Mouse (Mus musculus) skeletal muscle tissue, adult 2 months (tissue): ENCODE results near the gene Rsu1.

Experiments used
- DNase-seq: peaks from one replicate; pipeline ENCODE4 v3.0.0-alpha.2; 2012; ENCODE audit warnings: low read depth, low spot score

Rsu1 gene

DNA sequence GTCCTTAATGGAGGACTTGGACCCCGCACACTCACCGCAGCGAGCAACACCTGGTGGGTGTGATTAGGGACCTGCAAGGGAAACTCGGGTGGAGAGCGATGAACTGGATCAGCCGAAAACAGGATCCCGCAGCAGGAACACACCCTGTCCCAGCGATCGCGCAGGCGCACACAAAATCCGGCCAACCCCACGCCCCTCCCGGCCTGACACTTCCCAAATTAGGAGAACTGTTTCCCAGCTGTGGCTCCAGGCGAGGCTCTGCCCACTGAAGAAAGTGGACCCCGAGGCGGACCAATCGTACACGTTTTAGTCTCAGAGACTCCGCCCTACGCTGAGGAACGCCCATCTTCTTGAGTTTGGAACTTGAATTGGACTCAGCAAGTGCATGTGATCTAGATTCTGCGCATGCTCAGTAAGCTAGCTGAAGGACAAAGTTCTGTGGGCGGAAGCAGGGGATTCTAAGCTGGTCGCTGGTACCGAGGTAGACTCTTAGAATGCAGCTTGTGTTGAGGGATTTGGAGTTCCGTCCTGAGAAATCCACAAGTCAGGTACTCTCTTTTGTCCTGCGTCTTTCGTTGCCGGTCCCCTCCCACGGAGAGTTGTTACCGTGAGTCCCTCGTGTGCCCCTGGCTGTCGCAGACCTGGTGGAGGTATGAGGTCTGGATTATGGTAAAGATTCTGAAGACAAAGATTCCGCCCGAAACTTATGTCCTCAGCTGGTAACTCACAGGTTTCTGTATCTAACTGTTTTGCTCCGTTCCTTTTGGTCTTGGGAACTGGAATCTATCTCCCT, at the start of gene Rsu1:
Gene Rsu1, minus strand, starts transcription at position 251 of the 793 bp plus-strand sequence.
- DNase-seq, result peak; percentile 99

DNA sequence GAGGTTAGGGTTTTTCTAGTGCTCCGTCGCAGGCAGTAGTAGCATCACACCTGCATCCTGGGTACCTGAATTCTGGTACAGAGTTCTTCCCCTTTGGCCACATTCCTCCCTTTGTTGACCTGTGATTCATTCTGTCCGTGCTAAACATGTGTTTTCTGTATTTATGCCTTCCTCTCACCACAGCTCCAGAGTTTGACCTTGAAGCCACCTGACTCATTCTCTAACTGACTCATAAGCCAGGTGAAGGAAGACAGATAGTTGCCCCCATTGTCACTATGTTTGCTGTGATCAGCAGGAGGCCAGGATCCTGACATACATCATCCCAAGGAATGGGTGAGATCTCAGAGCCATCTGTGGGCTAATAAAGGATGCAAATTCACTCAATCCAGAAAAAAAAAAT, 32.2 kb upstream of the Rsu1 start:
- DNase-seq, result no peak

DNA sequence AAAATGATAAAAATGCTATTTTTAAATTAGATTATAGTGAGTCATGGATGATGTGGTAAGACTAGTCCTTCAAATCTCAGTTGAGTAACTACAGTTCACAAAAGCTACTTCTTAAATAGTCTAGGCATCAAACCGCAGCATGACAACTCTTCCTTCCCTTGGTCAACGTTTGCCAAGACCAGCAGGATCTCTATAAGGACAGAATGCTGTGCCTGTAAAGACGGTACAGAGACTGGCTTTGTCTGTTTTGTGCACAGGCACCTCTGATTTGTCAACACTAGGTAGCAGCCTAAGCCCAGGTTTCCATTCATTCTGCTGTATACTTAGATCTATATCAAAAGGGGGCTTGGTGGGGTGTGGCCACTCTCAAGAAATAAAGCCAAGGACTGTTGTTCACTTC, 27.8 kb upstream of the Rsu1 start:
- DNase-seq, result no peak

DNA sequence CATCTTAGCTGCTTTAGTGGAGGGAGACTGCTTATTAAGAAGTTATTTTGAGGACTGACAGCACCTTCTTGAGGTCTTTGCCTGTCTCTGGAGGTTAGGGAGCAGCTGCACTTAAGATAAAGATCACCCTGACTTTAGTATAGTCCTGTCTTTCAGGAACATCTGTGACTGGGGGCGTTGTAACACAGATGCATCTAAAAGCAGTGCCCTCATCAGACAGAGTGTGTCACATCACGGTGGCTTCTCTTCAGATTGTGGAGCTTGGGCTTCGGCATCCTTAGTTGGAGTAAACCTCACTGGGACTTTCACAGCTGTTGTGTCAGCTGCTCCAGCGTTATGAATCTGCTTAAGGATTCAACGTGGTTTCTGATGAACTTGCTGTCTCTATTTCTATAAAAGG, 26.5 kb upstream of the Rsu1 start:
- no peak for DNase-seq

- peak; percentile 13 for DNase-seq
These were observed 19.4 kb upstream of the Rsu1 start for GRCm38 (mm10) chr2:13290661-13291060.

DNA sequence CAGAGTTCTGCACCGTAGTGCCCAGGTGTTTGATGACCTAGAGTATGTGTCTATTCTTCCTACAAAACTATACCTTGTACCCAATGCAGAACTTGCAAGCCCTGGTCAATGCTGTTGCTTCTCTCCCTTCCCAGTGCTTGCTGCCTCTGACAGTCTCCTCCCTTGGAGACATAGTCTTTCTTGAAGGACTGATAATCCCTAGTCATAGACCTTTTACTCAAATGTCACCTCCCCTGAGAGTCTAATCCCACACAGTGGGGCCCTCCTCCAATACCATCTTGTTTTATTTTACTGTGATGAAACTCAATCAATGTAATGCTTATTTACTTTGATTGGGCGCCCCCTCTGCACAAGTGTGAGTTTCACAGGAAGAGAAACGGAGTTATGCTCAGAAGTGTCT, 18.9 kb upstream of the Rsu1 start:
- DNase-seq, result no peak

DNA sequence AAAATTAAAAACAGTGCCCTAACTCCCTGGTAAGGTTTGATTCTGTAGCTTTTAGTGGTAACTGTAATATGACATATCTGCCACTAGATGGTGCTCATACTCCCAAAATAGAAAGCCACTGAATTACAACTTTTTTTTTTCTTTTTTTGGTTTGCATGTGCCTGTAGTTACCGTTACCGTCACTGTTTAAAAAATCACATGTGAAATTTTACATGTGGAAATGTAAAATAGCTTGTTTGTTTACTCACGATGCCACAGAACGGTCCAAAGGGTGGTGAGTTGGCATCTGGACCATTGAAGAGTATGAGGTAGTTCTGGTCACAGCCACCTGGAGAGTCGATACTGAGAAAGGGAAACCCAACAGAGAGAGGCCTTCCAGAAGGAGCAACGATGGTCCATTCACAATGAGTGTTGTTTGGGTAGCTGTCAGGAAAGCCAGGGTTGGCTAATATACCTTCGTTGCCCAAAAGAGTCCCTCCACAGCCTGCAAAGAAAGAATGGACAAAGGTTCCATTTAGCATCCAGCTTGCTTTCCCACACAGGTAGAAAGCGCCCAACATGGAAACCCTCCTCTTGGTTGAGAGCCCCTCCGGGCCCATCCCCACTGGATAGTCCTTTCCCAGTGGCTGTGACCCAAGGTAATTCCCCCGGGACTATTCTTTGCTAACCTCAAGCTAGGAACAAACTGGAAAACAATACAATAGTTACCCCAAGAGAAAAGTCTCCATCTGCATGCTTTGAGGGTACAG, 7.1 kb upstream of the Rsu1 start:
- DNase-seq, result no peak

GRCm38 (mm10) chr2:13275874-13276273, 4.7 kb upstream of the Rsu1 start:
- DNase-seq, result no peak

GRCm38 (mm10) chr2:13270736-13271135, 479 bp downstream of the Rsu1 start:
- peak; percentile 19 for DNase-seq

DNA sequence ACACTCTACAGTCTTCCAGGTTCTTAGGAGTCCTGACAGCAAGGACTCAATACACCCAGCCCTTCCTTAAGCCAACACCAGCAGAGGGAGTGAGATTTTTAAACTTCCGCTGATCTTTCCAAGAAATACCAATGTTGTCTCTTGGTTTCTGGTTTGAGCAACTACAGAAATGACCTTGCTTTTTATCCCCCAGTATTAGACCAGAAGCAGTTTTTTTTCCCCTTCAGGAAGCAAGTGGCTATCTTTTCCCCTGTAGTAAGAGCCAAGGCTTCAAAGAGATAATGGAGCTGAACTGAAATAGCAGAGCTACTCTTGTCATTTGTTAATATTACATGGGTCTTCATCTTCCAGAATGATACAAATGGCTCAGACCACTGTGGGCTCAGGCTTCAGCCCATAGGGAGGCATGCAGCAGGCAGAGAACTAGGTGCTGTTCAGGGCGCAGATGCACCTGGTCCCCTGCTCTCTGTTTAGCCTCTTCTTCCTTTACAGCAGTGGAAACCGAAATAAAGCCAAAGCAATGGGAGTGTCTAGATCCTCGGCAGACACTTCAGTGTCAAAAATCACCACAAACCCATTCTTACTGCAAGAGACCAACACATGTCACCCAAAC, 2.4 kb downstream of the Rsu1 start:
- DNase-seq, result no peak

DNA sequence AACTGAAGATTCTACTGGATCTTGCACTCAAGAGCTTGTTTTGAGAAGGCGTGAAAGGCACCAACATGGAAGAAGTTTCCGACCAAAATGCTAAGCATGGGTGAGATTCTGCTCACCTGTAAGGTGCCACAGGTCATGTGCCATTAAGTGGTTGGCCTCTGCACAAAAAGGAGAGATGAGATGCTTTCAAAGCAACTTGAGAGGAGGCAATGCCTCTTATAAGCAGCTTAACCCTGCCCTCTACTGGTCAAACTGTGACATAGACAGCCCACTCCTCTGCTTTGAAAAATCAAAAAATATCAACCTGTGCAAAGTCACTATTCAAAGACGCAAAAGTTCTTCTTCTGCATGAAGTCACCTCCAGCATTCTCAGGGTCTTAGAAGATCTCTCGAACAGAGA, 6.3 kb downstream of the Rsu1 start:
- peak; percentile 7 for DNase-seq

- DNase-seq, result no peak
These were observed 8.1 kb downstream of the Rsu1 start for GRCm38 (mm10) chr2:13263150-13263549.

DNA sequence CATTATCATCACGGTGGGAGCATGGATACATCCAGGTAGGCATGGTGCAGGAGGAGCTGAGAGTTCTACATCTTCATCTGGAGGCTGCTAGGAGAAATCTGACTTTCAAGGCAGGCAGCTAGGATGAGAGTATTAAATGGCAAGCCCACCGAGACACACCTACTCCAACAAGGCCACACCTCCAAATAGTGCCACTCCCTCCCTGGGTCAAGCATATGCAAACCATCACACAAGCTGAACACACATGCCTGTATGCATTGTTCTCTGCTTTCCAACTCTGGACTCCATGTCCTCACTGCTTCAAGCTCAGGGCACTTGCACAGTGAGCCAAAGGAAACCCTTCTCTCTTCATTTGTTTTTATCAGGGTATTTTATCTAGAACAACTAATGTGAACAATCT, 12.6 kb downstream of the Rsu1 start:
- no peak for DNase-seq

- no peak for DNase-seq
These were observed 30.5 kb downstream of the Rsu1 start for GRCm38 (mm10) chr2:13240711-13241110.

- peak; percentile 41 for DNase-seq
These were observed 33.9 kb downstream of the Rsu1 start for GRCm38 (mm10) chr2:13237140-13237901.

- DNase-seq, result peak; percentile 12
These were observed 35.5 kb downstream of the Rsu1 start for GRCm38 (mm10) chr2:13235696-13236095.

DNA sequence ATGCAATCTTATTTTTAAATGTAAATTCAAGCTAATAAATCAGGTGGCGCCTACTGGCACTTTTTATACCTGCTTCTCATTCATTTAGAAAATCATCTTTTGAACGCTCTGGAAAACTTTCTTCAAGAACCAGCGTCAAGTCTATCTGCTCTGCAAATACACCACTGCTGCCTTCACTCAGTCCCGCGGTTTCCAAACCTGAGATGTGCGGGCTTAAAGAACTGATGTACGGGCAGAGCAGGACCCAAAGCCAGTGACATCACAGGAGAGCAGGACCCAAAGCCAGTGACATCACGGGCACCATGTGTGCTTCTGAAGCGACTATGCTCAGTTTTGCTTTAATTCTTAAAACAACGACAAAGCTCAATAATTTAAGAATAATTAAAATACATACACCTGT, 36.4 kb downstream of the Rsu1 start:
- DNase-seq, result no peak

GRCm38 (mm10) chr2:13233902-13234301, 37.3 kb downstream of the Rsu1 start:
- no peak for DNase-seq

GRCm38 (mm10) chr2:13233254-13233835, 37.9 kb downstream of the Rsu1 start:
- DNase-seq, result no peak

DNA sequence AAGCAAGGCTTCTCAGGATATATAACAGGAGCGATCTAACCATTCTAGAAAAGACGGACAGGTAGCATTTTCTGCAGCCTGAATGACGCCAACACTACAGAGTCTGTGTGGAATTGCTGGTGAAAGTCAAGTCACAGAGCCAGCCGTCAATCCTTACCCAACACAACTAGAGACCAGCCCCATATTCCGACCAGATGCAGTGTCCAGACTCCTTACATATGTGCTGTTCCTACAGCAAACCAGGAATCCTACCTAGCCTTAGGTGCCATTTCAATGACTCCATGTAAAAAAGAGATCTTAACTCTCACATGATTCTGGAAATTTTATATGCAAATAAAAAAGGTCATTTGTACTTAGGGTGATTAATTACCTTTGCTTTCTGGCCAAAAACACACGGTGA, 38.9 kb downstream of the Rsu1 start:
- DNase-seq, result no peak

GRCm38 (mm10) chr2:13229686-13230085, 41.5 kb downstream of the Rsu1 start:
- DNase-seq, result no peak

GRCm38 (mm10) chr2:13226031-13226430, 45.2 kb downstream of the Rsu1 start:
- no peak for DNase-seq
